In the genomic region with DNA sequence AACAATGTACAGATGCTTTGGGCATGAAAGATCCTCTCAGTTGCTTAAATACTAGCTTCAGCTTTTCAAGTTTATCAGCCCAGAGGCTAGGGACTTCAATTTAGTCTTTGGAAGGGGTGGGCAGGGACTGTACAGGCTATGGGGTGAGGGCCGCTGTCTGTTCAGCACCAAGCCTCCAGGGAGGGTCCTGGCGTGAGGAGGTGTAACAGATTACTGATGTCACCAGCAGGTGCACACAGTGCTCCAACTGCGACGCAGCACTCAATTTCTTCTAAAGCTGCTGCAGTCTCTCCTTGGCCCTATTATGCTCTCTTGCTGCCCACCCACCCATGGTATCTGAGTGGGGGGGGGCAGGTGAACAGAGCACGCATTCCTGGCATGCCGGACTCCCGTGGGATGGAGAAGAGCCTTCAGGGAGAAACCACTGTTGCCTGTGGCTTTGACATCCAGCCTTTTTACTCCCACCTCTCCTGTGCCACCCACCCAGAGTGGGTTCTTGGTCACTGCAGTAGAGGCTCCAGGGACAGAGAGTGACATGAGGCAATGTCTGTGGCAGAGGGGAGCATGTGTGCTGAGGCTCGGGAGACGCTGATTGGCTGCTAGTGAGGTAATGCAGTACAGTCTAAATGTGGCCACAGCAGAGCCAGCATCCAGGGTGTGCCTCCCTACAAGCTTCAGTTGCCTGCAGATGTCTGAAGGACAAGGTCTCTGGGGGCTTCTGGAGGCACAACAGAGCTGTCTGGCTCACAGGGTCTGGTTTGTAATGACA, we compare ENCODE assay signal across 11 mouse cellular contexts.
A peak's percentile ranks its signal among the peaks of the same experiment; 100 is the strongest.
DNase-seq lines count a peak whose midpoint lies in the region; ATAC-seq lines count a peak whose summit lies in the region.
"Had no signal": no experiment of that assay in that cellular context is flagged by ENCODE, and none has a peak within 500 bp of the region (broad histone marks: within the 10 kb centered on the region; RNA-seq: fewer than 3 reads in every experiment).

No protein-coding gene starts in this region.

- no peak overlapping the region for H3K27ac ChIP-seq in forebrain, embryonic 14.5 days (ENCODE audit: low read depth, low read length)
- H3K27ac ChIP-seq in neural tube, embryonic 15.5 days (replicated peaks) = peak overlapping the region; percentile 64
- H3K27ac ChIP-seq in intestine, embryonic 15.5 days = no peak overlapping the region
- H3K27ac ChIP-seq: embryonic facial prominence, embryonic 13.5 days; limb, embryonic 12.5 days had no signal

- H3K4me3 ChIP-seq in forebrain, embryonic 14.5 days (ENCODE audit: low read depth, low read length) = no peak overlapping the region
- no peak overlapping the region for H3K4me3 ChIP-seq in neural tube, embryonic 15.5 days (replicated peaks)
- no peak overlapping the region for H3K4me3 ChIP-seq in intestine, embryonic 15.5 days (replicated peaks)
- H3K4me3 ChIP-seq: embryonic facial prominence, embryonic 13.5 days; limb, embryonic 12.5 days; myocyte had no signal

- ATAC-seq in forebrain, embryonic 14.5 days = 0 out of 2 replicates have a peak, but pooled peaks have one; percentile 40
- peak; percentile 74; the same call in 1 of the 2 replicates for ATAC-seq in neural tube, embryonic 15.5 days (ENCODE audit: low FRiP score)
- ATAC-seq in megakaryocyte-erythroid progenitor cell, adult 5-6 weeks (replicated peaks; ENCODE audit: low FRiP score, low TSS enrichment, poor library complexity, severe bottlenecking) = no peak
- ATAC-seq in intestine, embryonic 15.5 days = no peak

- no peaks in the 10 kb centered on the region for H3K27me3 ChIP-seq in forebrain, embryonic 14.5 days (replicated peaks; ENCODE audit: control insufficient read depth, insufficient read depth, low read length)
- H3K27me3 ChIP-seq in neural tube, embryonic 15.5 days (replicated peaks) = no peaks in the 10 kb centered on the region
- no peaks in the 10 kb centered on the region for H3K27me3 ChIP-seq in intestine, embryonic 15.5 days (replicated peaks)
- H3K27me3 ChIP-seq: embryonic facial prominence, embryonic 13.5 days; limb, embryonic 12.5 days had no signal

- H3K4me1 ChIP-seq in forebrain, embryonic 14.5 days (ENCODE audit: control insufficient read depth, insufficient read depth, low read length) = peaks cover 3% of the 10 kb centered on the region; the same call in 1 of the 2 replicates
- peaks cover 13% of the 10 kb centered on the region for H3K4me1 ChIP-seq in neural tube, embryonic 15.5 days
- H3K4me1 ChIP-seq in intestine, embryonic 15.5 days (replicated peaks) = no peaks in the 10 kb centered on the region
- H3K4me1 ChIP-seq: embryonic facial prominence, embryonic 13.5 days; limb, embryonic 12.5 days had no signal

- no peak overlapping the region for H3K4me2 ChIP-seq in forebrain, embryonic 14.5 days (ENCODE audit: low read length)
- H3K4me2 ChIP-seq in neural tube, embryonic 15.5 days = no peak overlapping the region
- H3K4me2 ChIP-seq in intestine, embryonic 15.5 days (replicated peaks) = no peak overlapping the region
- H3K4me2 ChIP-seq: embryonic facial prominence, embryonic 13.5 days; limb, embryonic 12.5 days had no signal

- H3K9ac ChIP-seq in forebrain, embryonic 14.5 days (ENCODE audit: low read length) = no peak overlapping the region
- H3K9ac ChIP-seq in neural tube, embryonic 15.5 days (replicated peaks) = no peak overlapping the region
- no peak overlapping the region for H3K9ac ChIP-seq in intestine, embryonic 15.5 days
- H3K9ac ChIP-seq: embryonic facial prominence, embryonic 13.5 days; limb, embryonic 12.5 days had no signal

- peak; percentile 7 for DNase-seq in cerebellum, adult 11-12 months
- DNase-seq in cerebellum, postnatal 36 days = no peak
- no peak for DNase-seq in forebrain, embryonic 14.5 days (ENCODE audit: low spot score)
- DNase-seq in layer of hippocampus, adult 9-11 months = peak; percentile 75
- no peak for DNase-seq in adrenal gland, postnatal 10 days

- H3K36me3 ChIP-seq in forebrain, embryonic 14.5 days (ENCODE audit: control insufficient read depth, insufficient read depth, low read length) = no peaks in the 10 kb centered on the region
- no peaks in the 10 kb centered on the region for H3K36me3 ChIP-seq in neural tube, embryonic 15.5 days
- no peaks in the 10 kb centered on the region for H3K36me3 ChIP-seq in intestine, embryonic 15.5 days
- H3K36me3 ChIP-seq: embryonic facial prominence, embryonic 13.5 days; limb, embryonic 12.5 days had no signal

- 69% methylated on average over 9 of the region's 9 CpGs for WGBS in forebrain, embryonic 14.5 days
- WGBS in neural tube, embryonic 15.5 days = 60% methylated on average over 9 of the region's 9 CpGs
- 52% methylated on average over 9 of the region's 9 CpGs for WGBS in intestine, embryonic 15.5 days

- H3K9me3 ChIP-seq in forebrain, embryonic 14.5 days (replicated peaks; ENCODE audit: control insufficient read depth, low read length) = no peaks in the 10 kb centered on the region
- no peaks in the 10 kb centered on the region for H3K9me3 ChIP-seq in neural tube, embryonic 15.5 days (replicated peaks)
- no peaks in the 10 kb centered on the region for H3K9me3 ChIP-seq in intestine, embryonic 15.5 days
- H3K9me3 ChIP-seq: embryonic facial prominence, embryonic 13.5 days; limb, embryonic 12.5 days had no signal

Comparison
In these comparisons a context has a peak if more than half of its experiments do, and no peak if none do; other contexts are left out.
1. DNase-seq: peak in cerebellum, adult 11-12 months (single experiment) and layer of hippocampus, adult 9-11 months (single experiment); none in cerebellum, postnatal 36 days (0 of 2), forebrain, embryonic 14.5 days (single experiment) and adrenal gland, postnatal 10 days (single experiment).
2. ATAC-seq: peak in forebrain, embryonic 14.5 days (single experiment) and neural tube, embryonic 15.5 days (single experiment); none in megakaryocyte-erythroid progenitor cell, adult 5-6 weeks (single experiment) and intestine, embryonic 15.5 days (single experiment).